Mouse (Mus musculus) cortical plate, adult 2 months (tissue): Measurements from ENCODE around the gene Cpsf7.

Experiments used
- CTCF ChIP-seq: fragments of 200-500 bp; IDR thresholded peaks from 2 replicates; pipeline ENCODE4 v1.5.1; 2011; ENCODE audit warnings: mild to moderate bottlenecking, control low read depth, low read length; ENCODE audit not compliant: insufficient read depth; ENCODE audit errors: extremely low read depth
- POLR2A ChIP-seq: fragments of 200-500 bp; IDR thresholded peaks from 2 replicates; pipeline ENCODE4 v1.6.1; 2011; ENCODE audit warnings: mild to moderate bottlenecking, low read length, control low read depth; ENCODE audit not compliant: insufficient read depth; ENCODE audit errors: extremely low read depth

GRCm38 (mm10) chr19:10581984-10582383, 56.9 kb downstream of the Cpsf7 start:
- TF ChIP-seq POLR2A (no peak), CTCF (no peak)
